Mouse (Mus musculus): ENCODE data around the gene Zfp605. TPM values are rescaled to one million over a fixed set of nuclear protein-coding genes. Genes with fewer than 3 reads are reported as not detected.

Zfp605 gene
- polyA plus RNA-seq, 1 experiment = 7.0 TPM

- no peaks in the 10 kb centered on the region for H3K4me1 ChIP-seq (ENCODE audit: control insufficient read depth, insufficient read depth, low read length)
- H3K27me3 ChIP-seq (ENCODE audit: control insufficient read depth, insufficient read depth, low read length) = no peaks in the 10 kb centered on the region
- TF ChIP-seq POLR2A (IDR thresholded peaks at IDR 0.05; ENCODE audit: borderline replicate concordance, insufficient read depth, low read length) (peak; percentile 74), CTCF (IDR thresholded peaks at IDR 0.05; ENCODE audit: borderline replicate concordance, insufficient read depth, low read depth, low read length) (no peak)
- peak within 1 kb of the TSS; percentile 95 for H3K4me3 ChIP-seq (replicated peaks; ENCODE audit: insufficient read depth, low read depth, low read length)
- peak; percentile 99 for DNase-seq
- 2% methylated on average over 46 of the region's 46 CpGs for WGBS
- H3K27ac ChIP-seq (ENCODE audit: insufficient read depth, low read length) = peak within 1 kb of the TSS; percentile 24
These were observed 25.6 kb downstream of the Zfp605 start, which contains the start of gene Chfr for GRCm38 (mm10) chr5:110135293-110136086. Gene Chfr (plus strand): TSS chr5:110135842.

DNA sequence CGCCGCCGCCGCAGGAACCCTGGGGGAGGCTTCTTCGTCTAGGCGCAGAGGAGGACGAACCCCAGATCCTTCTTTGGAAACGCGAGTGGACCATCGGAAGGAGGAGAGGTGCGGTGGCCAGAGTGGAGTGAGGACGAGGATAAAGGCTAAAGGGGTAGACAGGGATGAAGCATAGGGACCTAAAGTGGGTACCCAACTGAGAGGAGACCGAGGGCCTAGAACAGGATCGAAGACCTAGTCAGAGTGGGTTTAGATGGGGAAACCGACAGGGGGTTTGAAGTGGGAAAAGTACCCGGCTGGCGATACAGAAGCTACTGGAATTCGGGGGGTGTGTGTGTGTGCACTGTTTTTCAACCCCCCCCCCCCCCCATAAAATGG, 26.2 kb downstream of the Zfp605 start:
- WGBS = 2% methylated on average over 18 of the region's 18 CpGs
- no peaks in the 10 kb centered on the region for H3K4me1 ChIP-seq (ENCODE audit: control insufficient read depth, insufficient read depth, low read length)
- peak overlapping the region; percentile 10 for H3K27ac ChIP-seq (ENCODE audit: insufficient read depth, low read length)
- DNase-seq = no peak
- no peaks in the 10 kb centered on the region for H3K27me3 ChIP-seq (ENCODE audit: control insufficient read depth, insufficient read depth, low read length)
- H3K4me3 ChIP-seq (replicated peaks; ENCODE audit: insufficient read depth, low read depth, low read length) = peak overlapping the region; percentile 95
- TF ChIP-seq CTCF (IDR thresholded peaks at IDR 0.05; ENCODE audit: borderline replicate concordance, insufficient read depth, low read depth, low read length) (no peak), POLR2A (IDR thresholded peaks at IDR 0.05; ENCODE audit: borderline replicate concordance, insufficient read depth, low read length) (no peak)

DNA sequence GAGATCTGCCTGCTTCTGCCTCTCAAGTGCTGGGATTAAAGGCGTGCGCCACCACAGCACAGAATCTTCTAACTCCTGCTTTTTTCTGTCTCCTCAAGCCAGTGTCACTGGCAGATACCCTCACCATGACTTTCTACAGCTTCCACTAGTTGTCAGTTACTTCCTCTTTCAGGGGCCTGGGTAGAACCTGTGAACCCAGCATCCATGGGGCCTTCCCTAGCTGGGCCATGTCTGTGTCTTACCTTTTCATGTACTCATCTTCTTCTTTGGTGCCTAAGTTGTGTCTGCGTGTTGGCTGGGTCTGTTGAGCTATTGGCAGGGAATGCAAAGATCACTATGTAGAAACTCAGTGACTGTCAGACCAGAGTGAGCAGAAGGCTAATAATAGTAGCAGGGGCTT, 27.9 kb downstream of the Zfp605 start:
- TF ChIP-seq POLR2A (IDR thresholded peaks at IDR 0.05; ENCODE audit: borderline replicate concordance, insufficient read depth, low read length) = no peak
- WGBS = 98% methylated on average over 3 of the region's 3 CpGs
- no peak for DNase-seq
- Histone ChIP-seq H3K4me3 (replicated peaks; ENCODE audit: insufficient read depth, low read depth, low read length) (no peak overlapping the region), H3K27ac (ENCODE audit: insufficient read depth, low read length) (no peak overlapping the region), H3K4me1 (ENCODE audit: control insufficient read depth, insufficient read depth, low read length) (no peaks in the 10 kb centered on the region), H3K27me3 (ENCODE audit: control insufficient read depth, insufficient read depth, low read length) (no peaks in the 10 kb centered on the region)

GRCm38 (mm10) chr5:110139325-110139724, 29.4 kb downstream of the Zfp605 start:
- no peak overlapping the region for H3K27ac ChIP-seq (ENCODE audit: insufficient read depth, low read length)
- TF ChIP-seq POLR2A (IDR thresholded peaks at IDR 0.05; ENCODE audit: borderline replicate concordance, insufficient read depth, low read length) (no peak), CTCF (IDR thresholded peaks at IDR 0.05; ENCODE audit: borderline replicate concordance, insufficient read depth, low read depth, low read length) (no peak)
- no peak for DNase-seq
- no peak overlapping the region for H3K4me3 ChIP-seq (replicated peaks; ENCODE audit: insufficient read depth, low read depth, low read length)
- H3K27me3 ChIP-seq (ENCODE audit: control insufficient read depth, insufficient read depth, low read length) = no peaks in the 10 kb centered on the region
- 97% methylated on average over 3 of the region's 3 CpGs for WGBS
- no peaks in the 10 kb centered on the region for H3K4me1 ChIP-seq (ENCODE audit: control insufficient read depth, insufficient read depth, low read length)

GRCm38 (mm10) chr5:110140424-110140823, 30.5 kb downstream of the Zfp605 start:
- 92% methylated on average over 7 of the region's 7 CpGs for WGBS
- H3K27ac ChIP-seq (ENCODE audit: insufficient read depth, low read length) = no peak overlapping the region
- TF ChIP-seq POLR2A (IDR thresholded peaks at IDR 0.05; ENCODE audit: borderline replicate concordance, insufficient read depth, low read length) (no peak), CTCF (IDR thresholded peaks at IDR 0.05; ENCODE audit: borderline replicate concordance, insufficient read depth, low read depth, low read length) (no peak)
- no peaks in the 10 kb centered on the region for H3K4me1 ChIP-seq (ENCODE audit: control insufficient read depth, insufficient read depth, low read length)
- H3K27me3 ChIP-seq (ENCODE audit: control insufficient read depth, insufficient read depth, low read length) = no peaks in the 10 kb centered on the region
- no peak overlapping the region for H3K4me3 ChIP-seq (replicated peaks; ENCODE audit: insufficient read depth, low read depth, low read length)
- DNase-seq = no peak

- TF ChIP-seq POLR2A (IDR thresholded peaks at IDR 0.05; ENCODE audit: borderline replicate concordance, insufficient read depth, low read length) = no peak
- no peak for TF ChIP-seq CTCF (IDR thresholded peaks at IDR 0.05; ENCODE audit: borderline replicate concordance, insufficient read depth, low read depth, low read length)
- DNase-seq = no peak
- Histone ChIP-seq H3K4me1 (ENCODE audit: control insufficient read depth, insufficient read depth, low read length) (no peaks in the 10 kb centered on the region), H3K4me3 (replicated peaks; ENCODE audit: insufficient read depth, low read depth, low read length) (no peak overlapping the region), H3K27ac (ENCODE audit: insufficient read depth, low read length) (no peak overlapping the region), H3K27me3 (ENCODE audit: control insufficient read depth, insufficient read depth, low read length) (no peaks in the 10 kb centered on the region)
- 57% methylated on average over 2 of the region's 2 CpGs for WGBS
These were observed 32.4 kb downstream of the Zfp605 start for GRCm38 (mm10) chr5:110142309-110142708.

DNA sequence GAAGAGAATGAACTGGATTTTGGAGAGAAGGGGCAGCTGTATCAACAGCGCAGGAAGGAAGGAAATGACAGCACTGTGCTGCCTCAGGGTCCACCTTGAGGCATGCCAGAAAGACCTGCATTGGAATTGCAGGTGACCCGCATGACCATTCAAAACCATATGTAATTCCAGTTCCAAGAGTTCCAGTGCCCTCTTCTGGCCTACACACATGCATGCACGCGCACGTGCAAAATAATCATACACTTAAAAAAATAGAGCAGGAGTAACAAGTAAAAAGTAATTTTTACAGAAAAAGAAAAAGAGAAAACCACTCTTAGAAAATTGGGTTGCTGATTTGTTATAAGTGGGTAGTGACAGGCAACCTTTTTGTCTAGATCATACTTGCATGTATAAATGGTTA, 33.1 kb downstream of the Zfp605 start:
- H3K27ac ChIP-seq (ENCODE audit: insufficient read depth, low read length) = no peak overlapping the region
- H3K4me1 ChIP-seq (ENCODE audit: control insufficient read depth, insufficient read depth, low read length) = no peaks in the 10 kb centered on the region
- no peak for DNase-seq
- H3K27me3 ChIP-seq (ENCODE audit: control insufficient read depth, insufficient read depth, low read length) = no peaks in the 10 kb centered on the region
- H3K4me3 ChIP-seq (replicated peaks; ENCODE audit: insufficient read depth, low read depth, low read length) = no peak overlapping the region
- WGBS = 76% methylated on average over 5 of the region's 5 CpGs
- TF ChIP-seq CTCF (IDR thresholded peaks at IDR 0.05; ENCODE audit: borderline replicate concordance, insufficient read depth, low read depth, low read length) = peak; percentile 43; the same call in 1 of the 2 replicates
- TF ChIP-seq POLR2A (IDR thresholded peaks at IDR 0.05; ENCODE audit: borderline replicate concordance, insufficient read depth, low read length) = no peak

GRCm38 (mm10) chr5:110169374-110169773, 59.5 kb downstream of the Zfp605 start:
- Histone ChIP-seq H3K27ac (ENCODE audit: insufficient read depth, low read length) (no peak overlapping the region), H3K4me3 (replicated peaks; ENCODE audit: insufficient read depth, low read depth, low read length) (no peak overlapping the region), H3K27me3 (ENCODE audit: control insufficient read depth, insufficient read depth, low read length) (no peaks in the 10 kb centered on the region), H3K4me1 (ENCODE audit: control insufficient read depth, insufficient read depth, low read length) (no peaks in the 10 kb centered on the region)
- WGBS = 91% methylated on average over 4 of the region's 4 CpGs
- no peak for DNase-seq
- TF ChIP-seq POLR2A (IDR thresholded peaks at IDR 0.05; ENCODE audit: borderline replicate concordance, insufficient read depth, low read length) = no peak
- no peak for TF ChIP-seq CTCF (IDR thresholded peaks at IDR 0.05; ENCODE audit: borderline replicate concordance, insufficient read depth, low read depth, low read length)

Data from cerebellum, adult 2 months (tissue).